Mouse (Mus musculus) right cerebral cortex, postnatal 25 days (tissue): ENCODE data around the gene Cit.

ENCODE experiments used
- DNase-seq: peaks from one replicate; pipeline ENCODE4 v3.0.0; 2022

Cit gene

GRCm38 (mm10) chr5:116052171-116052570 is 207.1 kb downstream of the Cit start:
- DNase-seq: no peak

- DNase-seq: no peak
Measured at GRCm38 (mm10) chr5:116052826-116053225, 207.7 kb downstream of the Cit start.
